7 mouse cellular contexts compared by ENCODE assay signal in genomic region chr1:186703256-186703979, GRCm38 (mm10). TPM values are rescaled to one million over a fixed set of nuclear protein-coding genes. Genes with fewer than 3 reads are reported as not detected.
DNase-seq lines count a peak whose midpoint lies in the region; ATAC-seq and TF ChIP-seq lines count a peak whose summit lies in the region.

No protein-coding gene starts in this region.

- no peaks in the 10 kb centered on the region for H3K79me3 ChIP-seq in C2C12 (ENCODE audit: low read depth)

- peak overlapping the region; percentile 78 for H3K27ac ChIP-seq in heart, postnatal 0 days (ENCODE audit: low read depth)
- H3K27ac ChIP-seq in lung, embryonic 16.5 days (ENCODE audit: low read length) = peak overlapping the region; percentile 97
- H3K27ac ChIP-seq in stomach, embryonic 16.5 days (ENCODE audit: low read length) = peak overlapping the region; percentile 79; the same call in 1 of the 2 replicates

- H3K36me3 ChIP-seq in C2C12 (ENCODE audit: control insufficient read depth, insufficient read depth) = no peaks in the 10 kb centered on the region
- H3K36me3 ChIP-seq in heart, postnatal 0 days (replicated peaks; ENCODE audit: control insufficient read depth, insufficient read depth, low read length) = no peaks in the 10 kb centered on the region
- H3K36me3 ChIP-seq in lung, embryonic 16.5 days (ENCODE audit: control insufficient read depth, insufficient read depth, low read length) = 0 out of 2 replicates have a peak, but pooled peaks cover 5% of the 10 kb centered on the region
- H3K36me3 ChIP-seq in stomach, embryonic 16.5 days (ENCODE audit: control insufficient read depth, insufficient read depth, low read length) = no peaks in the 10 kb centered on the region

- no peak for TF ChIP-seq EP300 in heart, postnatal 0 days (IDR thresholded peaks at IDR 0.05; ENCODE audit: low read depth)

- ATAC-seq in common myeloid progenitor, adult 5-6 weeks (replicated peaks; ENCODE audit: low read depth, poor library complexity, severe bottlenecking) = peak; percentile 42; the same call in 1 of the 2 replicates
- ATAC-seq in heart, postnatal 0 days (ENCODE audit: insufficient read depth, low read depth) = no peak
- ATAC-seq in lung, embryonic 16.5 days (ENCODE audit: low read depth) = no peak
- no peak for ATAC-seq in stomach, embryonic 16.5 days (ENCODE audit: insufficient read depth, low FRiP score)

- peak overlapping the region; percentile 86 for H3K4me2 ChIP-seq in heart, postnatal 0 days (ENCODE audit: low read depth, low read length)
- peak overlapping the region; percentile 84 for H3K4me2 ChIP-seq in lung, embryonic 16.5 days (ENCODE audit: low read depth, low read length)
- peak overlapping the region; percentile 90 for H3K4me2 ChIP-seq in stomach, embryonic 16.5 days (ENCODE audit: low read depth, low read length)

- H3K79me2 ChIP-seq in C2C12 (ENCODE audit: control insufficient read depth, insufficient read depth) = peaks cover 8% of the 10 kb centered on the region

- H3K9me3 ChIP-seq in heart, postnatal 0 days (replicated peaks; ENCODE audit: control insufficient read depth, low read length) = no peaks in the 10 kb centered on the region
- no peaks in the 10 kb centered on the region for H3K9me3 ChIP-seq in lung, embryonic 16.5 days (ENCODE audit: control insufficient read depth, low read length)
- H3K9me3 ChIP-seq in stomach, embryonic 16.5 days (replicated peaks; ENCODE audit: control insufficient read depth, low read length) = no peaks in the 10 kb centered on the region

- H3K27me3 ChIP-seq in C2C12 (ENCODE audit: control insufficient read depth, insufficient read depth, insufficient read length) = no peaks in the 10 kb centered on the region
- no peaks in the 10 kb centered on the region for H3K27me3 ChIP-seq in heart, postnatal 0 days (ENCODE audit: control insufficient read depth, insufficient read depth, low read length)
- no peaks in the 10 kb centered on the region for H3K27me3 ChIP-seq in lung, embryonic 16.5 days (ENCODE audit: control insufficient read depth, insufficient read depth, low read depth, low read length)
- no peaks in the 10 kb centered on the region for H3K27me3 ChIP-seq in stomach, embryonic 16.5 days (ENCODE audit: control insufficient read depth, insufficient read depth, low read length)

- DNase-seq in heart, postnatal 0 days (ENCODE audit: low spot score) = peak; percentile 40
- DNase-seq in thymus, postnatal 14 days = no peak
- no peak for DNase-seq in T-cell, adult 2 months (ENCODE audit: low spot score)

- peak overlapping the region; percentile 52 for H3K4me3 ChIP-seq in C2C12 (ENCODE audit: insufficient read depth, poor library complexity, severe bottlenecking)
- peak overlapping the region; percentile 89 for H3K4me3 ChIP-seq in heart, postnatal 0 days (ENCODE audit: low read depth, low read length)
- H3K4me3 ChIP-seq in lung, embryonic 16.5 days (ENCODE audit: low read length) = peak overlapping the region; percentile 80
- H3K4me3 ChIP-seq in stomach, embryonic 16.5 days (replicated peaks; ENCODE audit: low read length) = peak overlapping the region; percentile 59

- peak overlapping the region; percentile 35 for H3ac ChIP-seq in C2C12 (ENCODE audit: control insufficient read depth, insufficient read length, low read depth)

- H3K9ac ChIP-seq in heart, postnatal 0 days (replicated peaks; ENCODE audit: low read depth, low read length) = peak overlapping the region; percentile 81
- peak overlapping the region; percentile 94 for H3K9ac ChIP-seq in lung, embryonic 16.5 days (ENCODE audit: low read length)
- peak overlapping the region; percentile 82 for H3K9ac ChIP-seq in stomach, embryonic 16.5 days (ENCODE audit: low read length)

- WGBS in heart, postnatal 0 days = 2% methylated on average over 15 of the region's 15 CpGs
- 0% methylated on average over 15 of the region's 15 CpGs for WGBS in lung, embryonic 16.5 days
- WGBS in stomach, embryonic 16.5 days = under 1% methylated on average over 15 of the region's 15 CpGs

- no peak for TF ChIP-seq CTCF in C2C12 (IDR thresholded peaks at IDR 0.05; ENCODE audit: control insufficient read depth, insufficient read depth, insufficient read length)
- no peak for TF ChIP-seq CTCF in heart, postnatal 0 days (IDR thresholded peaks at IDR 0.05; ENCODE audit: low read depth)

- H3K4me1 ChIP-seq in heart, postnatal 0 days (ENCODE audit: control insufficient read depth, insufficient read depth) = peaks cover 4% of the 10 kb centered on the region
- H3K4me1 ChIP-seq in lung, embryonic 16.5 days (replicated peaks; ENCODE audit: control insufficient read depth, insufficient read depth, low read length) = peaks cover 19% of the 10 kb centered on the region
- peaks cover 13% of the 10 kb centered on the region for H3K4me1 ChIP-seq in stomach, embryonic 16.5 days (ENCODE audit: control insufficient read depth, insufficient read depth, low read length)

TF ChIP-seq in C2C12, 6 proteins besides CTCF, POLR2A, EP300 and RAD21:
- no peak for TF ChIP-seq USF1 (IDR thresholded peaks at IDR 0.05; ENCODE audit: low read depth)
- TF ChIP-seq CEBPB (IDR thresholded peaks at IDR 0.05; ENCODE audit: low read depth) = no peak
- no peak for TF ChIP-seq MAX (IDR thresholded peaks at IDR 0.05)

RNA-seq across cellular contexts. Expression of gene Tgfb2, which starts 2.4 kb away (rescaled TPM):
- polyA plus RNA-seq in C2C12 (2012; fragmentation: generic; extraction: Trizol) = 1.8 TPM
- total RNA-seq in common myeloid progenitor, adult 5-6 weeks (2017) = not detected in 2 replicates
- total RNA-seq in heart, postnatal 0 days (2014; rRNA removed; ENCODE audit: low replicate concordance) = 14.8 and 17.7 TPM in 2 replicates
- 19.9 and 21.0 TPM in 2 replicates for polyA plus RNA-seq in heart, postnatal 0 days (2015; fragmentation: Nextera tagmentation; extraction: Ambion mirVana)
- polyA plus RNA-seq in lung, embryonic 16.5 days (2015; fragmentation: Nextera tagmentation; extraction: Ambion mirVana) = 102 and 106 TPM in 2 replicates
- 24.3 and 24.5 TPM in 2 replicates for polyA plus RNA-seq in stomach, embryonic 16.5 days (2015; fragmentation: Nextera tagmentation; extraction: Ambion mirVana)

RNA-seq across cellular contexts. Expression of gene Rrp15, which starts 45.7 kb away (rescaled TPM):
- 31.0 TPM for polyA plus RNA-seq in C2C12 (2012; fragmentation: generic; extraction: Trizol)
- 147 and 148 TPM in 2 replicates for total RNA-seq in common myeloid progenitor, adult 5-6 weeks (2017)
- 1.6 and 4.7 TPM in 2 replicates for total RNA-seq in heart, postnatal 0 days (2014; rRNA removed; ENCODE audit: low replicate concordance)
- 19.2 and 21.8 TPM in 2 replicates for polyA plus RNA-seq in heart, postnatal 0 days (2015; fragmentation: Nextera tagmentation; extraction: Ambion mirVana)
- 50.8 and 56.4 TPM in 2 replicates for polyA plus RNA-seq in lung, embryonic 16.5 days (2015; fragmentation: Nextera tagmentation; extraction: Ambion mirVana)
- 51.1 and 53.7 TPM in 2 replicates for polyA plus RNA-seq in stomach, embryonic 16.5 days (2015; fragmentation: Nextera tagmentation; extraction: Ambion mirVana)
